Mouse (Mus musculus) A20 (cell line): Measurements from ENCODE around the gene Irf2.
A peak's percentile ranks its signal among the peaks of the same experiment; 100 is the strongest.

Experiments used
- DNase-seq: peaks from one replicate; pipeline ENCODE4 v3.0.0-alpha.2; 2011; ENCODE audit warnings: low read depth, low spot score

The Irf2 gene

DNA sequence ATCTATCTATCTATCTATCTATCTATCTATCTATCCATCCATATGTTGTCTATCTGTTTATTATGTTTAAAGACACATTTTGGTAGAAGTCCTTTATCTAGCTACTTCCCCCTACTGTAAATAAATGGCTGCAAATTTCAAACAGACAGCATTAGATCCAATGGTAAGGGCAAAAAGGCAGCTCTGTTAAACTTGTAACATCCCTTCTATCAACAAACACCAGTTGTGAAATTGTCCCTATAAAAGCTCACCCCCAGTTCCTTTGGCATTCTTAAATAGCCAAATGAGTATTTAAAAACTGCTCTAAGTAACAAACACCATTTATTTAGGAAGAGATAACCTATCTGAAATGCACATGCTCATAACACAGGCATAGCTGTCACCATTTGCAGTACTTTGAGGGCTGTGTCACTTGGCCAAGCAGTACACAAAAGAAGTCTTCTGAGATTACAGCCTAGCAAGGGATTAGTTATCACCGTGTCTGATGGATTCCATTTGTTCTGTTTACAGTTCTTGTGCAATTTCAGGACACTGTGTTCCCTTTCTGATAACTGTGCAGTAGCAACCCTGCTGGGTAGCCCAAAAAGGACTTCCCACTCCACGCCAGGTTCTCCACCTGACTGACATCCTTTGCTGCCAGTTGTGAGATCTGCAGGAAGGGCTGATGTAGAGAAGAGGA, 136.2 kb downstream of the Irf2 start:
- DNase-seq = no peak

DNA sequence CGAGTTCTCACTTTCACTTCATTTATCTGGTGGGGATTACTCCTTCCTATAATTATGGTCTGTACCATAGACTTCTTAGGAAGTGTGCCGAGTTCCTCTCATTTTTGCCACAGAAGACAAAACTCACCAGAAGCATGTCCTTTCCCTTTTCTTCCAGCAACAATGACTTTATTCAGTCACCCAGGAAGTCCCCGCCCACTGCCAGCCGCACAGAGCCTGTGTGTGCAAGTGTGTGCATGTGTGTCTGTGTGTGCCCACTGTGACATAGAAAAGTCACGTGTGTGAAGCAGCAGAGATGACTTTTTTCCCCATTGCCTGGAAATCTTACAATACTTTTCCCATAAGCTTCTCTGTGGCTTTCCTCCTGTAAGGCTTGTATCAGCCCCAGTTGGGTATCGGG, 141.8 kb downstream of the Irf2 start:
- DNase-seq = no peak

DNA sequence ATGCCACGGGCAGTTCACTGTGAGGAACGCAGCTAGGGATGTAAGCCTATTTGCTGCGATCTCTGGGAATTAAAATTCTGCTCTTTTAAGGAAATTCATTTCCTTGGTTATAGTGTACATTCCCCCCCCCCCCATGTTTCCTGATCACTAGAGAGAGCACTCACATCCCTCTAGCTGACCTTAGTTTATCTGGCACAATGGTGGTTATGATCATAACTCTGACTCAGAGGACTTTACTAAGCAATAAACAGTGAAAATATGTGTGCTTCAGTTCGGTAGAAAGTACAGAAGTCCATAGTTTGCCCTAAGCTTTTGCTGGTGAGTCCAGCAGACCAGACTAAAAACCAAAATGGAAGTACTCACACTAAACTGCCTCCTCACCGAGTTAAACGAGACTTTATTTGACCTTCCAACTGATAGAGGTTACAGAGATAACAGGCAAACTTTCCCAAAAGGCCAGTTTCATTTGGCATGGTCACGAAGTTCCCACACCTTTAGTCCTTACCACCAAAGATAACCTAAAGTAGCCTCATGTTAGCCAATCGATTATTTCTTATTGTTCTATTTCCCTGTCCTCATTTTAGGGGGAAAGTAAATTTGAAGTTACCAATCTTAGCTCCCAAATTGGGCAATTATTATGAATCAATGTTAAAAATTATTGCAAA, 142.4 kb downstream of the Irf2 start:
- no peak for DNase-seq

DNA sequence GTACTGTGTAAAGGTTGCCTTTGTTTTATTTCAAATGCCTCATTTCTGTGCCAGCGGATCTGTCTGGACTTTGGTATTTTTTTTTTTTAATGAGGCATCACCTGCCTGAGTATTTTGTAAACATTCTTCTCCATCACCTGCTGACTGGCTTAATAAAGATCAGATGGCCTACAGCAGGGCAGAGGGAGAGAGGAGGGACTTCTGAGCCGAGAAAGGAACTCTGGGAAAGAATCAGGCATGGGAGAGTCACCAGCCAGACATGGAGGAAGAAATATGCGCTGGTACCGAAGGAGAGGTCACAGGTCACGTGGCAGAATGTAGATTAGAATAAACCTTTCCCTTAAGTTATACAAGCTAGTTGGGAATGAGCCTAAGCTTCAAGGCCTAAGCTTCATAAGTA, 143.2 kb downstream of the Irf2 start:
- DNase-seq = no peak

DNA sequence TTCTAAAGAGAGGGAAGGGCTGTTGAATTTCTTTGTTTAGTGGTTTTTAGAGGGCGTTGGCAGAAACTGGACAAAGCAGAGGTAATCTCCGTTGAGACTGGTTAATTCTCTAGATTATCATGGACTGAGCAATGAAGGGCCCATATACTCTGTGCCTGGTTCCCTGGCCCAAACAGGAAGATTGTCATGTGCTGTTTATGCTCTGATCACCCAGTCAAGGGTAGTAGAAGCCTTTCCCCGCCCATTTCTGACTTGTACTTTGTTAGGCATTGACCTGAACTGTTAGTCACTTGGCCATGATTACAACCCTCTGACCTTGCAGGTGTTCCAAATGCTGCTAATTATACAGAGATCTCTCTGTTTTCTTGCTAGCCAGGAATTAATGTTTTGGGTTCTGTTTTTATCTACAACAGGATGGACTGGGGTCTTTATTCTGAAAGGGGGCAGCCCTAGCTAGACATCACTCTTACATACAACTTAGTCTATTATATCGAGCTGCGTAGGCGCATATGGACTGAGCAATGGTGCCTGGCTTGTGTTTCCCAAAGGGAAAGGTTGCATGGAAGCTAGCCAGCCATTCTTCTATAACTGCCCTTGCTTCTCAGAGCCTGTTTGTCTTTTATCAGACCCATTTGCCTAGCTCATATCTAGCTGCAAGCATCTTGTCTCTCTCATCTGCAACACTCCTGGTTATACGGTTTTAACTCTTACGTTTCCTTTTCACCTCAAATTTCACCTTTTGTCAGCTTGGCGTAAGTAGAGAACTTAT, 143.9 kb downstream of the Irf2 start:
- no peak for DNase-seq

DNA sequence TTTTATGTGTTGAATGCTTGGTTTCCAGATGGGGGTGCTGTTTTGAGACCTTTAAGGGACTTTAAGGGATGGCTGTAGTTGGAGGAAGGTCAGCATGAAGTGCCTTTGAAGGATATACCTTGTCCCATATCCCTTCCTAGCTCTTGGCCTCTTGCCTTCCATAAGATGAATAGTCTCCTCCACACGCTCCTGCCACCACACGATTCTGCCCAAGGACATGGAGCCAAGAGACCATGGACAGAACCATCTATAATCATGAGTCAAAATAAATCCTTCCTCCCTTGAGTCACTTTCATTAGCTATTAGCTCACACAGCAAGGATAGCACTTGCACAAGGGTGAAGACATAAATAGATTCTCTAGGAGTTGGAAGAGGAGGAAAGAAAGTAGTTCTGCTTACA, 146.3 kb downstream of the Irf2 start:
- no peak for DNase-seq

DNA sequence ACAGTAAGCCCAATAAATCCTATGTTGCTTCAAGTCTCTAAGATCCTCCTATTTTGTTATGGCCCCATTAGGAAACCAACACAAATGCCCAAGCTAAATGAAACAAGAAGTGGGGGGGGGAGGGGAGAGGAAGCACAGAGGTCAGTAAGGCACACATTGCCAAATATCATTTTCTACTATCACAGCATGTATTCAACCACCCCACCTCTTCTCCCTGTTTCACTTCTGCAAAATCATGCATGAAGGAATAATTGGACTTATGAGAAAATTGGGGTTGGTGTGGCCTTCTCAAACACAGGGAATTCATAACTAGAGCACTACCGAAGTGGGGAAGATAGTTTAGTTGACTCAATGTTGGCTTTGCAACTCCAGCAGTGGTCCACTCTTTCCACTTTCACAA, 146.7 kb downstream of the Irf2 start:
- peak; percentile 64 for DNase-seq

DNA sequence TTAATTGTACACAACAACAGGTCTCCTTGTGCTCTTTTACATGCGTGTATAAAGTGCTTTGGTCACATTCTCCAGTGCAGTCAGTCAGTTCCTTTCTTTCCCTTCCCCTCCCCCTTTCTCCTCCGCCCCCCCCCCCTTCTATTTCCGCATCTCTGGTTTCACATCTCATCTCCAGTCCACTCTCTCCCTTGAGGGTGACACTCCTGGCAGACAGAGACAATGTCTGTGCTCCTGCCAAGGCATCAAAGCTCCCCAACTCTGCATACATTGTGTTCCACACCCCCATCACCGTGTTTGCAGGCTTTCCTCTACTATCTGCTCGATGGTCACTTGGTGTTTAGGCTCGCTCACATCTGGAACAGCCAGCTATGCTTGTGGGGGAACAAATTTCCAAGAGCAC, 147.9 kb downstream of the Irf2 start:
- DNase-seq = no peak

DNA sequence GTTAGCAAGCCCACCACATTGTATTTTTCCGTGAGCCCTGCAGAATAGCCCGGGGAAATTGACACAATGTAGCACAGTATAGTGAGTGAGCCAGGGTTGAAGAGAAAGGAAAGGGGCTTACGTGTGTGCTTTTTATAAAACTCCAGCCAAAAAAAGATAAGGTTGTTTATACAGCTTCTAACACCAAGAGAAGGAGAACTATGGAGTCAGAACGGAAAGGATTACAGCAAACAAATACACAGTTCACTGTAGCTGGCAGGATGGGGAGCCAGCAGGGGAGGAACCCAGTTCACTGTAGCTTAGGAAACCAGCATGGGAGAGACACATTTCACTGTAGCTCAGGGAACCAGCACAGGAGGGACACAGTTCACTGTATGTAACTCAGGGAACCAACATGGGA, 149.0 kb downstream of the Irf2 start:
- DNase-seq = no peak

DNA sequence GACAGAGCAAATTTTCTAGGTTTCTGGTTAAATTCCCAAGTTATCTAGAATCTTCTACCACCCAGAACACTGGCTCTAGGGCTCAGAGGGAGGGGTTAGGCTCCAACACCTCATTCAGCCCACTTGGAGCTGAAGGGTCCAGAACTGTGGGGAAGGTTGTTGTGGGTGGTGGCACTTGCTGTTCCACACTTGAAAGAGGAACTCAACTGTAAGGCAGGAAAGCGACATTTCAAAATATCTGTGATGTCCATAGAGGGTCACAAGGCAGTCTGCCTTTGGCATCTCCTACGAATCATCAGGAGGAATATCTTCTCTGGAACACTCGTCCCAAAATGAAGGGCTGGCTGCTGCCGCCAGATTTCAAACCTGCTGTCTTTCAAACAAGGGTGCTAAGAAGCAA, 150.7 kb downstream of the Irf2 start:
- no peak for DNase-seq

DNA sequence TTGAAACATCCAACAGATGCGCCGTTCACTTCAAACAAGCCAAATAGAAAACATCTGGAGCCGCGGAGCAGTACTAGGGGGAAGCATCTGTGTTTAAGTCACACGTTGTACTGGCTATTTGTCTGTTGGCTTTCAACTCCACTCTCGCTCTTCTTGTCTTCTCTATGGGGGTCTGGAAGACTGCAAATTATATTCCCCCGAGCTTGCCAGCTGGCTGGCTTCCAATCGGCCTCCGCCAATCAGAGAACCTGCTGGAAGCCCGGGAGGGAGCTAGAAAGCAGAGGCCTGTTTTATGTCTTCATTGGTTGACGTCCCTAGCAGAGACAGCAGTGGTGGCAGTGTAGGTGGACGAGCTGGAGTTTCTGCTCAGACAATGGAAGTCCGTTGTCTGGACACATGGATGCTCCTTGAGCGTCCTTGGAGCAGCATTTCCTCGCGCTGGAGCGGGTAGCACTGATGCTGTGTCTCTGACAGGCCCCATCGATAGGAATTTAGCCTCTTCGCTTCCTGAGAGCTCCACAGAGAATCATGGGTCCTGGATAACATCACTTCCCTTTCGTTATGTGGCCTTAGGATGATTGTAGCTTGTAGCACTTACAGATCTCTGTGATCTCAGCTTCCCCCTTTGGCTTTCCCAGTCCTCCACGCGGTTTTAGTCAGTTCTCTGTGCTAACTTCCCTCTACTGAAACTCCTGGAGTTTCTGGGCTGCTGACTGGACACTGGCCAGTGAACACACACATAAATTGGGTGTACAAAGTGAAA, 153.2 kb downstream of the Irf2 start:
- DNase-seq = no peak

DNA sequence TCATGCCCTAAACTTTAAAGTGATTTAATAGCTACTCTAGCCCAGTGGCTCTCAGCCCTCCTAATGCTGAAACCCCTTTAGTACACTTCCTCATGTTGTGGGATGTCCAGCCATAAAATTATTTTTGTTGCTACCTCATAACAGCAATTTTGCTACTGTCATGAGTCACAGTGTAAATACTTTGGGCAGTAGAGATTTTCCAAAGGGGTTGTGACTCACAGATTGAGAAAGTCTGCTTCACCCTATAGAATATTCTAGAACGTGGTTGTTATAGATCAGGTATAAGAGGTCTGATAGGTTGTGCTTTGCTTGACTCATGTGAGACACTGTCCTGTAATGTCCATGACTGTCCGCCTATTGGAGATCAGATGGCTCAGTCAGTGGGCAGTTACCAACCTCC, 154.9 kb downstream of the Irf2 start:
- DNase-seq = no peak

DNA sequence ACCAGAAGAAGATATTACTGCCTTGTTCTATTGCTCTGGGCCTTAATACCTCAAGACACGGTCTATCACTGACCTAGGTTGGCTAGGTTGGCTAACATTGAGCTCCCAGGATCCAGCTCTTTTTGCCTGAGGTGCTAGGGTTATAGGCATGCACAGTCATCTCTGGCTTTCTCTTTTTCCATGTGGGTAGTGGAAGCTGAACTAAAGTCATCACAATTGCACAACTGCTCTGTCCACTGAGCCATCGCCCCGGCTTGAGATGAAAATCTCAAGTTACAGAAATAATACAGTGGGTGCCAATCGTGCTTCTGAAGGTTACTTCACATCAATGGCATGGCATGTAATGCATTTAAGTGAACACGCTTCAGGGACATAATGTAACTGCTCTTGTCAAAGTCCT, 156.5 kb downstream of the Irf2 start:
- no peak for DNase-seq

DNA sequence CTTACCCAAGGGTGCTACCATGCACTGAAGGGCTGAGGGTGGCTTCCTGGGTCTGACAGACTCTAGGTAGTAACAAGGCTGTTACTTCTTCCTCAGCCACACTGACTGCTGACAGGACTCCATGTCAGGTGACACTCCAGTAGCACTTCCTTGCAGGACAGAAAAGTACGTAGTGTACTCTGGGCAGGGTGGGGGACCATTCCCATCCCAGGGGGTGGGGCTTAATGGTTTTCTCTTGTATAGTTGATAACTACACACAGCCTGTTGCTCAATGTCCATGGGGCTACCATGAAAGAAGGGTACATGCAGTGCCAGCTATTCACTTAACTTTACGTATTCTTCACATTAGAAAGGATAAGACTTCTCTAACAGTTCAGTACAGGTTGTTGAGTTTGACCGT, 157.2 kb downstream of the Irf2 start:
- no peak for DNase-seq
